Mouse (Mus musculus) intestine, embryonic 14.5 days (tissue): Measurements from ENCODE around the gene Ttc9c. TPM values are rescaled to one million over a fixed set of nuclear protein-coding genes. Genes with fewer than 3 reads are reported as not detected.
A peak's percentile ranks its signal among the peaks of the same experiment; 100 is the strongest.

ENCODE experiments used
- ATAC-seq: fragments of 200-750 bp; cut with Nextera tagmentation; replicated peaks from 2 replicates; pipeline ENCODE4 v1.8.0; 2017; ENCODE audit warnings: low read depth, moderate number of reproducible peaks, moderate TSS enrichment, moderate library complexity; ENCODE audit not compliant: low FRiP score, low TSS enrichment
- DNase-seq: peaks from one replicate; pipeline ENCODE4 v3.0.0-alpha.2; 2018; ENCODE audit warnings: low spot score
- H3K27ac ChIP-seq: fragments of 300-500 bp; sonication (generic); 2 replicates; pipeline ENCODE4 v1.5.1; 2014; ENCODE audit warnings: low read depth, mild to moderate bottlenecking, control low read depth
- H3K27me3 ChIP-seq: fragments of 300-500 bp; sonication (generic); replicated peaks from 2 replicates; pipeline ENCODE4 v1.6.1; 2014; ENCODE audit warnings: low read length, control low read depth; ENCODE audit not compliant: control insufficient read depth, insufficient read depth
- H3K36me3 ChIP-seq: fragments of 300-500 bp; sonication (generic); 2 replicates; pipeline ENCODE4 v1.6.1; 2014; ENCODE audit warnings: low read length, control low read depth; ENCODE audit not compliant: control insufficient read depth, insufficient read depth
- H3K4me1 ChIP-seq: fragments of 300-500 bp; sonication (generic); replicated peaks from 2 replicates; pipeline ENCODE4 v1.6.1; 2014; ENCODE audit warnings: low read length, control low read depth, mixed read lengths; ENCODE audit not compliant: control insufficient read depth, insufficient read depth
- H3K4me2 ChIP-seq: fragments of 300-500 bp; sonication (generic); 2 replicates; pipeline ENCODE4 v1.6.1; 2014; ENCODE audit warnings: low read length
- H3K4me3 ChIP-seq: fragments of 300-500 bp; sonication (generic); 2 replicates; pipeline ENCODE4 v1.5.1; 2014; ENCODE audit warnings: low read depth, low read length, control low read depth, mixed read lengths
- H3K9ac ChIP-seq: fragments of 300-500 bp; sonication (generic); 2 replicates; pipeline ENCODE4 v1.6.1; 2014; ENCODE audit warnings: mild to moderate bottlenecking, low read length
- H3K9me3 ChIP-seq: fragments of 300-500 bp; sonication (generic); 2 replicates; pipeline ENCODE4 v1.6.1; 2016; ENCODE audit warnings: low read length, control low read depth; ENCODE audit not compliant: control insufficient read depth
- WGBS: fragments of 180-500 bp; shearing (Covaris S2); extraction: QIAGEN DNeasy Blood & Tissue Kit; methylation state at CpG from one replicate; pipeline ENCODE4 v1.1.7; 2014; 5-methylcytosine and 5-hydroxymethylcytosine counted together
- polyA plus RNA-seq: library from polyadenylated mRNA; unstranded; fragments of >200 nt; fragmentation: Nextera tagmentation; extraction: Ambion mirVana; gene quantifications from 2 replicates; pipeline ENCODE4 v1.2.1, GENCODE M21; 2014

Gene Ttc9c
- polyA plus RNA-seq: 38.5 and 48.4 TPM in 2 replicates

- Histone ChIP-seq H3K27ac (peak within 1 kb of the TSS; percentile 96), H3K4me2 (peak within 1 kb of the TSS; percentile 79), H3K4me3 (peak within 1 kb of the TSS; percentile 99), H3K9ac (peak within 1 kb of the TSS; percentile 94), H3K9me3 (no peaks in the 10 kb centered on the region), H3K27me3 (no peaks in the 10 kb centered on the region), H3K4me1 (peaks cover 27% of the 10 kb centered on the region), H3K36me3 (peaks cover 42% of the 10 kb centered on the region)
- WGBS: under 1% methylated on average over 33 of the region's 33 CpGs
- peak; percentile 98 for DNase-seq
- peak; percentile 93 for ATAC-seq
Observed at GRCm38 (mm10) chr19:8818801-8819595, at the start of gene Ttc9c. TSS of gene Ttc9c (minus strand) at chr19:8819333.

GRCm38 (mm10) chr19:8864265-8864664 lies 45.1 kb upstream of the Ttc9c start:
- DNase-seq: no peak

GRCm38 (mm10) chr19:8859018-8859417 lies 39.9 kb upstream of the Ttc9c start:
- H3K27ac ChIP-seq: no peak overlapping the region
- WGBS: 17% methylated on average over 1 of the region's 1 CpGs
- no peaks in the 10 kb centered on the region for H3K4me1 ChIP-seq

More at GRCm38 (mm10) chr19:8864265-8864664, 45.1 kb upstream of the Ttc9c start:
- no peaks in the 10 kb centered on the region for H3K4me1 ChIP-seq
- no peak overlapping the region for H3K4me3 ChIP-seq
- ATAC-seq: no peak
- no peak overlapping the region for H3K9ac ChIP-seq
- H3K36me3 ChIP-seq: no peaks in the 10 kb centered on the region
- H3K27ac ChIP-seq: no peak overlapping the region
- H3K4me2 ChIP-seq: no peak overlapping the region
- no peaks in the 10 kb centered on the region for H3K27me3 ChIP-seq
- 85% methylated on average over 6 of the region's 6 CpGs for WGBS
- no peaks in the 10 kb centered on the region for H3K9me3 ChIP-seq

GRCm38 (mm10) chr19:8857689-8858088 lies 38.6 kb upstream of the Ttc9c start:
- DNase-seq: no peak
- ATAC-seq: peak; percentile 71; the same call in 1 of the 2 replicates

More at GRCm38 (mm10) chr19:8859018-8859417, 39.9 kb upstream of the Ttc9c start:
- ATAC-seq (no peak), DNase-seq (no peak)
- Histone ChIP-seq H3K27me3 (no peaks in the 10 kb centered on the region; the same call in 1 of the 2 replicates), H3K4me3 (no peak overlapping the region), H3K4me2 (no peak overlapping the region), H3K9ac (no peak overlapping the region), H3K9me3 (no peaks in the 10 kb centered on the region), H3K36me3 (no peaks in the 10 kb centered on the region)

GRCm38 (mm10) chr19:8853117-8853516 lies 34.0 kb upstream of the Ttc9c start:
- ATAC-seq (no peak), DNase-seq (no peak)
- Histone ChIP-seq H3K27ac (no peak overlapping the region), H3K27me3 (no peaks in the 10 kb centered on the region; the same call in 1 of the 2 replicates), H3K36me3 (peaks cover 5% of the 10 kb centered on the region; the same call in 1 of the 2 replicates), H3K4me3 (no peak overlapping the region), H3K9ac (no peak overlapping the region), H3K4me1 (peaks cover 7% of the 10 kb centered on the region; the same call in 1 of the 2 replicates), H3K9me3 (no peaks in the 10 kb centered on the region), H3K4me2 (no peak overlapping the region)
- 88% methylated on average over 3 of the region's 3 CpGs for WGBS

More at GRCm38 (mm10) chr19:8857689-8858088, 38.6 kb upstream of the Ttc9c start:
- Histone ChIP-seq H3K4me2 (no peak overlapping the region), H3K9me3 (no peaks in the 10 kb centered on the region), H3K4me3 (no peak overlapping the region), H3K27ac (no peak overlapping the region), H3K9ac (no peak overlapping the region), H3K27me3 (no peaks in the 10 kb centered on the region; the same call in 1 of the 2 replicates), H3K36me3 (no peaks in the 10 kb centered on the region), H3K4me1 (no peaks in the 10 kb centered on the region)
- 42% methylated on average over 4 of the region's 4 CpGs for WGBS

- H3K27me3 ChIP-seq: no peaks in the 10 kb centered on the region; the same call in 1 of the 2 replicates
- ATAC-seq (no peak), DNase-seq (no peak)
- H3K4me3 ChIP-seq: no peak overlapping the region
- H3K36me3 ChIP-seq: peaks cover 6% of the 10 kb centered on the region; the same call in 1 of the 2 replicates
- H3K4me1 ChIP-seq: peaks cover 7% of the 10 kb centered on the region; the same call in 1 of the 2 replicates
- H3K9ac ChIP-seq: no peak overlapping the region
- no peak overlapping the region for H3K27ac ChIP-seq
- H3K9me3 ChIP-seq: no peaks in the 10 kb centered on the region
- H3K4me2 ChIP-seq: no peak overlapping the region
- WGBS: 57% methylated on average over 10 of the region's 10 CpGs
Observed at GRCm38 (mm10) chr19:8852236-8852928, 33.2 kb upstream of the Ttc9c start.

- no peak overlapping the region for H3K4me2 ChIP-seq
- no peak overlapping the region for H3K9ac ChIP-seq
- no peak overlapping the region for H3K27ac ChIP-seq
- WGBS: 51% methylated on average over 7 of the region's 7 CpGs
- H3K36me3 ChIP-seq: peaks cover 14% of the 10 kb centered on the region
- no peaks in the 10 kb centered on the region; the same call in 1 of the 2 replicates for H3K27me3 ChIP-seq
- no peaks in the 10 kb centered on the region for H3K9me3 ChIP-seq
- no peak overlapping the region for H3K4me3 ChIP-seq
- ATAC-seq (no peak), DNase-seq (no peak)
- H3K4me1 ChIP-seq: peaks cover 7% of the 10 kb centered on the region; the same call in 1 of the 2 replicates
Observed at GRCm38 (mm10) chr19:8851639-8852038, 32.5 kb upstream of the Ttc9c start.

- H3K9ac ChIP-seq: peak within 1 kb of the TSS; percentile 10; the same call in 1 of the 2 replicates
- 25% methylated on average over 7 of the region's 7 CpGs for WGBS
- H3K36me3 ChIP-seq: peaks cover 22% of the 10 kb centered on the region
- H3K9me3 ChIP-seq: no peaks in the 10 kb centered on the region
- DNase-seq: peak; percentile 71
- ATAC-seq: peak; percentile 69
- peak within 1 kb of the TSS; percentile 33 for H3K4me2 ChIP-seq
- peak within 1 kb of the TSS; percentile 59 for H3K27ac ChIP-seq
- H3K4me1 ChIP-seq: peaks cover 7% of the 10 kb centered on the region; the same call in 1 of the 2 replicates
- no peaks in the 10 kb centered on the region for H3K27me3 ChIP-seq
- peak within 1 kb of the TSS; percentile 6; the same call in 1 of the 2 replicates for H3K4me3 ChIP-seq
Observed at GRCm38 (mm10) chr19:8850402-8850901, 31.3 kb upstream of the Ttc9c start, which contains the start of gene Lrrn4cl. TSS of gene Lrrn4cl (plus strand) at chr19:8850768.
